Mouse (Mus musculus): Measurements from ENCODE around the gene Irf2bp2. TPM values are rescaled to one million over a fixed set of nuclear protein-coding genes. Genes with fewer than 3 reads are reported as not detected.

Irf2bp2 gene
- polyA plus RNA-seq, 1 experiment from 2014 or later: 8.8 TPM

DNA sequence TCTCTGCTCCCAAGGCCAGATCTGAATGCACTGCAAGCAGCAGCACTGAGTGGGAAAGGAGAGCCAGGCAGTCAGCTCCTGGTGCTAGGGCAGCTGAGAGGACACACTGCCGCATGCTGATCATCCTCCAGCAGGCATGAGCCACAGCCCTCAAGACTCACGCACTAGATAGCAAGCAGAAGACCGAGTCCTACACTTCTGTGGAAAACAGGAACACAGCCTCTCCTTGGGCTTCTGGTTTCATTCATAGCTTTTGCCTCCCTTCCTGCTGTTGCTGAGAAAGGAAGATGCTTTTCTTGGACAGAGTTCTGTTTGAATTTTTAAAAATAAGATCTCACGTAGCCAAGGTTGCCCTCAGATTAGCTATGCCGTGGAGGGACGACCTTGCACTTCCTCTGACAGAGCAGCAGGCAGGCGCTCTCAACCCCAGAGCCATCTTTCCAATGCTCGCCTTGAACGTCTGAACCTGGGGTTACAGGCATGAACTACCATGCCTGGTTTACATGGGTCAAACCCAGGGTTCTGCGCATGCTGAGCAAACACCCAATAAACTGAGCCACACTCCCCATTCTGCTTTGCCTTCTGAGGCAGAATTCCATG, 51.6 kb downstream of the Irf2bp2 start:
- 79% methylated on average over 10 of the region's 10 CpGs for WGBS
- Histone ChIP-seq H3K36me3 (ENCODE audit: control insufficient read depth, insufficient read depth, low read length) (no peaks in the 10 kb centered on the region), H3K27me3 (ENCODE audit: control insufficient read depth, insufficient read depth, low read length) (no peaks in the 10 kb centered on the region), H3K9me3 (ENCODE audit: control insufficient read depth, low read length) (no peaks in the 10 kb centered on the region), H3K27ac (ENCODE audit: low read depth, low read length) (no peak overlapping the region), H3K4me3 (ENCODE audit: low read depth, low read length) (no peak overlapping the region), H3K4me2 (ENCODE audit: low read depth, low read length) (no peak overlapping the region), H3K9ac (replicated peaks; ENCODE audit: low read depth, low read length) (no peak overlapping the region), H3K4me1 (ENCODE audit: control insufficient read depth, insufficient read depth, low read length) (peaks cover 27% of the 10 kb centered on the region)
- no peak for ATAC-seq (ENCODE audit: low read depth)

DNA sequence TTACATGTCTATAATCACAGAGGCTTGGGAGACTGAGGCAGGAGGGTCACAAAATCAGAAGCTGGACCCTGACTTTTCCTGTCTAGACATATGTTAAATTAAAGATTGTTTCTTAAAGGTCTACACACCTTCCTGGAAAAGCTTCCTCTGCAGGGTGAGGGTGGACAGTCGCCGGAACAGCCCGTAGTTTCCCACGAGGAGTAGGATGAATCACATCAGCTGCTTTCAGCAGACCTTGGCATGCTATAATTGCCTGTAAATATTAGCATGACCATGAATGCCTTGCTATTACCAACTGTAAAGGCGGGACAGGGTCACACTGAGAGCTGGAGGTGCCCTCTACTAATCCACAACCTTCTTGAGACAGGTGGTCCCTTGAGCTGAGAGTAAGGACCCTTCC, 53.5 kb downstream of the Irf2bp2 start:
- Histone ChIP-seq H3K4me2 (ENCODE audit: low read depth, low read length) (no peak overlapping the region), H3K4me1 (ENCODE audit: control insufficient read depth, insufficient read depth, low read length) (peaks cover 41% of the 10 kb centered on the region), H3K27ac (ENCODE audit: low read depth, low read length) (no peak overlapping the region), H3K9ac (replicated peaks; ENCODE audit: low read depth, low read length) (no peak overlapping the region), H3K9me3 (ENCODE audit: control insufficient read depth, low read length) (no peaks in the 10 kb centered on the region), H3K27me3 (ENCODE audit: control insufficient read depth, insufficient read depth, low read length) (no peaks in the 10 kb centered on the region), H3K4me3 (ENCODE audit: low read depth, low read length) (no peak overlapping the region), H3K36me3 (ENCODE audit: control insufficient read depth, insufficient read depth, low read length) (no peaks in the 10 kb centered on the region)
- no peak for ATAC-seq (ENCODE audit: low read depth)
- WGBS: 87% methylated on average over 5 of the region's 5 CpGs

DNA sequence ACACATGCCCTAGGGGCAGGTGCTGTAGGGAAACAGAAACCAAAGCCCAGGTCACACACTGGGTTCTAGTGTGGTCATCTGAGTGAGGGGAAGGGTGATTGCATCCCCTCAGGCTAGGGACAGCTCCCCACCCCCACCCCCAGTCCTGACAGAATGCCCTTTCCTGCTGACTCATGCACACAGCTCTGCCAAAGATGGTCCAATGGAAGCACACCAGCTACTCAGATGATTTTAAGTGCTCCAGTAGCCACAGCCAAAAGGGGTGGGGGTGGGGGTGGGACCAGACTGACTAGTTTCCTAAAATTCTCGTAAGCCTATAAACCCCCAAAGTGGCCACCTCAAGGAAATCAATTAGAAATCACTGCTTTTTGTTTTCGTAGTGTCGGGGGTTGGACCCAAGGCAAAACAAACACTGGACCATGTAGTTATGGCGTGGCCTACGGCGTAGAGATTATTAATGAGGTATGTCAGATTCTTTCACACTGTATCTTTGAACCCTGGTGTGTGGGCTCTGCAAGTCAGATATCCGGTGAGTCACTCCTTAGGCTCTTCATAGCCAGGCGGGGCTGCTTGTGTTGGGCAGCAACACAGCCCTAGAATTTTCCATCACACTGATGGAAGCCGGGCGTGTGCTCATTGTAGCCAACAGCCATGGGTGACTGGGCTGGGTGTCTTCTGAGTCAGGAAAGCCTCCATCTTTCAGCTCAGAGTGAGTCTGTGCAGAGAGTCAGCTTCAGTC, 54.3 kb downstream of the Irf2bp2 start:
- no peak overlapping the region for H3K9ac ChIP-seq (replicated peaks; ENCODE audit: low read depth, low read length)
- no peak overlapping the region for H3K4me3 ChIP-seq (ENCODE audit: low read depth, low read length)
- H3K27ac ChIP-seq (ENCODE audit: low read depth, low read length): peak overlapping the region; percentile 90
- peak overlapping the region; percentile 3; the same call in 1 of the 2 replicates for H3K4me2 ChIP-seq (ENCODE audit: low read depth, low read length)
- H3K36me3 ChIP-seq (ENCODE audit: control insufficient read depth, insufficient read depth, low read length): no peaks in the 10 kb centered on the region
- peak; percentile 9 for ATAC-seq (ENCODE audit: low read depth)
- 62% methylated on average over 10 of the region's 10 CpGs for WGBS
- no peaks in the 10 kb centered on the region for H3K9me3 ChIP-seq (ENCODE audit: control insufficient read depth, low read length)
- no peaks in the 10 kb centered on the region for H3K27me3 ChIP-seq (ENCODE audit: control insufficient read depth, insufficient read depth, low read length)
- peaks cover 41% of the 10 kb centered on the region for H3K4me1 ChIP-seq (ENCODE audit: control insufficient read depth, insufficient read depth, low read length)

DNA sequence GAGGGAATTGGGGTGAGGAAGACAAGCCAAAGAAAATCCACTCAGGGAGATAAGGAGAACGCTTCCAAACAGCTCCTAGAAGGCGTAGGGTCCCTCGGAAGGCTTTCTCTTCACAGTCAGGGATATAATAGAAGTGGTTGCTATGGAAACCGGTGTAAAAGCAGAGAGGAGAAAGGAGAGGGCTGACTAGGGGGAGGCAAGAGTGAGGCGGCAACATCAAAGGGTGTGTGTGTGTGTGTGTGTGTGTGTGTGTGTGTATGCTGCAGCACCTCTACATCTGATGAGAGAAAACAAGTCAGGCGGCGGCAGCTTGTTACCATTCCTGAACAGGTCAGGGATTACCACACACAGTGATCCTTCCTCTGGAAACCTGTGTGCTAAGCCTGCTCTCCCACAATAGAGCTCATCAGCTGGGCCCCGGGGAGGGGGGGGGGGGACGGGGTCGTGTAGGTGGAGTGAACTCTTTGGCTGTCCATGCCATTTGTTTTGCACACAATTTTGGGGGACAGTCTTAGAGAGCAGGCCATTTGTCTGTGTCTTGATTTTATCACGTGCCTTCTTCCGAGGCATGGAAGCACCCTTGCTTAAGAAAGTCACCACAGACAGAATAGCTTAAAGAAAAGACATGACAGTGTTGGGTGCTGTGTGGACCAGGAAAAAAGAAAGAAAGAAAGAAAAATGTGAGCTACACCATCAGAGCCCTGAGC, 55.0 kb downstream of the Irf2bp2 start:
- WGBS: 1% methylated on average over 12 of the region's 12 CpGs
- H3K36me3 ChIP-seq (ENCODE audit: control insufficient read depth, insufficient read depth, low read length): no peaks in the 10 kb centered on the region
- peak overlapping the region; percentile 3; the same call in 1 of the 2 replicates for H3K4me2 ChIP-seq (ENCODE audit: low read depth, low read length)
- H3K27ac ChIP-seq (ENCODE audit: low read depth, low read length): peak overlapping the region; percentile 90
- H3K27me3 ChIP-seq (ENCODE audit: control insufficient read depth, insufficient read depth, low read length): no peaks in the 10 kb centered on the region
- 0 out of 2 replicates have a peak overlapping the region, but pooled peaks have one; percentile 18 for H3K9ac ChIP-seq (replicated peaks; ENCODE audit: low read depth, low read length)
- peaks cover 41% of the 10 kb centered on the region for H3K4me1 ChIP-seq (ENCODE audit: control insufficient read depth, insufficient read depth, low read length)
- H3K9me3 ChIP-seq (ENCODE audit: control insufficient read depth, low read length): no peaks in the 10 kb centered on the region
- ATAC-seq (ENCODE audit: low read depth): peak; percentile 70
- no peak overlapping the region for H3K4me3 ChIP-seq (ENCODE audit: low read depth, low read length)

Other genes with a start within 250 kb of the Irf2bp2 start
- 51.0 and 53.2 TPM in 2 replicates for gene Coa6, start 171.5 kb downstream of the Irf2bp2 start, polyA plus RNA-seq (2014; fragmentation: Nextera tagmentation; extraction: Ambion mirVana)
- 2.7 TPM in 2 replicates for gene Tarbp1, start 118.9 kb downstream of the Irf2bp2 start, polyA plus RNA-seq (2014; fragmentation: Nextera tagmentation; extraction: Ambion mirVana)